Mouse (Mus musculus): ENCODE data around the gene Cybrd1.

Gene Cybrd1

DNA sequence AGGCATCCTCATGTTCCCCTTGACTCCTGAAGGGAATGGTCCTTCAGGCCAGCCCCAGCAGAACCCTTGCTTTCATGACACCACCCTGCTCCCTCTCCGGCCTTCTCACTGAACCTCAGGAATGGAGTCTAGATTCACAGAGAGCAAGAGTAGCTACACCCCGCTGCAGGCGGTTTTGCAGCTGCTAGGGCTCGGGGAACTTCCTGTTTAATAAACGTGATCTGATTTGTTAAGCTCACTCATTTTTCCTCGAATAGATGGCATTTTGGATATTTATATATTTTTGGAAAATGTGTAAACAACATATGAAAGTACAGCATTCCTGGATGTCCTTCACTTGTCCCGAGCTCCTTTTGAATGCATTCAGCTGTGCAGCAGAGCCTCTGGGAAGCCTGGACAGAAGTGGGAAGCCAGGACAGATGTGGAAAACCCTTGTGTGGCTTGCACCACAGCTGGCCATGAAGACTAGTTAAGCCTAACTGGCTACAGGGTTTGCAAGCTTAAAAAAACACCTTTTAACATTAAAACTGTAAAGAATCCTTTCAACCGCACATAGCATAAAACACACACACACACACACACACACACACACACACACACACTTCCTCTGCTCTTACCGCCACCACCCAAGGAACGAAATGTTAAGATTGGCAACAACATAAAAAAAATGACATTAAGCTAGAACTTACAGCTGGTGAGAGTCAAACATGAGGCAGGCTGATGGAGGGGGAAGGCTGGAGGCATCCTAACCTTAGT is 10.2 kb downstream of the Cybrd1 start:
- no peak for DNase-seq

DNA sequence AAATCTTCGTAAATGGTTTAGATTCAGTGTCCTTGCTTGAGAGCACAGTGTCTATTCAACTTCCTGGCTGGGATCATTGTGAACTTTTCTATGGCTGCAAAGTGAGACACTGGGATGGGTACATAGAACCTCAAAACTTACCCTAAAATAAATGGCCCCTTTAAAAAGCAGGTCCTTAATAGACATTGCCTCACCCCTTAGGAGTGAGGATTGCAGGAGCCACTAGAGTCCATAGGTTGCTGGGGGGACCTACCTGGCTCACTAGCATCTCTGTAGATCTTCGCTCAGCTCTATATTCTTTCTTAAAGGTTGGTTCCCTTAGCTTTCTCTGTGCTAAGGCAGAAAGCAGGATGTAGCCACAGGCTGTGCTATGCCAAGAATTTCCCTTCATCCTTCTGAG is 12.6 kb downstream of the Cybrd1 start:
- no peak for DNase-seq

DNA sequence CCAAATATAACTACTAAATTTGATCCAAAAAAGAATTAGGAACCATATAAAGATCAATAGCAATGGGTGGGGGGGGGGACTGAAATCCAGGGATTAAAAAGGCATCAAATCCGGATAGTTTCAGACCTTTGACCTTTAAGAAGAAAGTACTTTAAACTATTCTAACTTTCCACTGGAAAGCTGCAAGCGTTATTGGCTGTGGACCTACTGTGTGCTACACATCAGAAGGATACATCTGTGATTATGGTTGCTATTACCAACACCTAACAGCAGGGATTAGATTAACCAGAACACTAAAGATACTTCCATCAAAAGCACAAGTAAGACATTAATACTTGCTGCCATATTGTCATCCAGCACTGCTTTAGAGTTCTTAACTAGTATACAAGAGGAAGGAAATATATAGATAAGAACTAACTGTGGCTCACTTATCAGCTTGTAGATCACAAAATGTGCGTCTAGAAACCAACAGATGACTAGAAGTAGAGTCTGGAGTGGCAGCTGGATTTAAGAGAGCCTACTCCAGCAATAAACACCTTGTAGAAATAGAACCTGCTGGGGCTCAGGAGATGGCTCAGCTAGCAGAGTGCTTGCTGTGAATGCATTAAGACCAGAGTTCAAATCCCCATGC is 14.3 kb downstream of the Cybrd1 start:
- no peak for DNase-seq

DNA sequence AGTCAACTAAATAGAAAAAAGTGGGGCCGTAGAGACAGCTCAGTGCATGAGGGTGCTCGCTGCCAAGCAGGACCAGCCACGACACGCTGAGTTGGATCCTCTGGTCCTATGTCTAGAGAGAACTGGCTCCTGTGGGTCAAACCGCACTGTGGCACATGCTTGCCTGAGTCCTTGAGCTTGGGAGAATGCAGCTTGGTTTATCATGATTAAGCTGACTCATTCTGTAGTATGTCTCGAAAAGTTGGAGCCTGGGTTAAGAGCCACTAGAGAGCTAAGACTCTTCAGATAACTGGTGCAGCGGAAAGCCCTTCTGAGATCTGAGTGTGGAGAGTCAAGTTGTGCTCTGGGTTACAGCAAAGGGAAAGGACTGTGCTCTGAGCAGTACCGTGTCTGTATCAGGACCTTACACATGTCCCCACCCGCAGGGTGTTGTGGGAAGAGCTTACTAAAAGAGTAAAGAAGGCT is 16.4 kb downstream of the Cybrd1 start:
- no peak for DNase-seq

DNA sequence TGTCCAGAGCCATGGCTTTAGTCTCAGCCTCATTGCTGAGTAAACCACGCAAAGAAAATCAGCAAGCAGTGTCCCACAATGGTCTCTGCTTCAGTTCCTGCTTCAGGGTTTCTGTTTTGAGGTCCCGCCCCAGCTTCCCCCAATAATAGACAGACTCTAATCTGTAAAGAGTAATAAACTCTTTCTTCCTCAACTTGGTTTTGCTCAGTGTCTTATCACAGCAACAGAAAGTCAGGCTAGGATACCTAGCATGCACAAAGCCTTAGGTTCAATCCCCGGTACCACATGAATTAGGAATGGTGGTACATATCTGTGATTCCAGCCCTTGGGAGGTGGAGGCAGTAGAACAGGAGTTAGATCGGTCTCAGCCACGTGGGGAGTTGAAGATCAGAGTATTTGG is 17.1 kb downstream of the Cybrd1 start:
- no peak for DNase-seq

DNA sequence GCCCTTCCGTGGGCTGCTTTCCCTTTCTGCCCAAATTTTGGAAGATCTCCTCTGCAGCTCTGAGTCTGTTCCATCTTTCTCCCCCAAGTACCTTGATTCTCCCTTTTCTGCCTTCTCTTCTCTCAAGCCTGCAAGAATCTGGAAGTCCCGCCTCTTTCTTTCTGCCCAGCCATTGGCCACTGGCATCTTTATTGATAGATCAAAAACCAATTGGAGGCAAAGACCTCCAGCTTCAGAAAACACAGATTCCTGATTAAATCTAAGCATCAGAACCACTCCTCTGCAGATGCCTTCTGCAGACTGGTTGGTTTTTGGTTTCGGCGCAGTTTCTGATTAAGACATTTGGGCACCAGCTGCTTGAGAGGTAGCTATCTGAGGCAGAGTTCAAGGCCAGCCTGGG is 22.9 kb downstream of the Cybrd1 start:
- no peak for DNase-seq

DNA sequence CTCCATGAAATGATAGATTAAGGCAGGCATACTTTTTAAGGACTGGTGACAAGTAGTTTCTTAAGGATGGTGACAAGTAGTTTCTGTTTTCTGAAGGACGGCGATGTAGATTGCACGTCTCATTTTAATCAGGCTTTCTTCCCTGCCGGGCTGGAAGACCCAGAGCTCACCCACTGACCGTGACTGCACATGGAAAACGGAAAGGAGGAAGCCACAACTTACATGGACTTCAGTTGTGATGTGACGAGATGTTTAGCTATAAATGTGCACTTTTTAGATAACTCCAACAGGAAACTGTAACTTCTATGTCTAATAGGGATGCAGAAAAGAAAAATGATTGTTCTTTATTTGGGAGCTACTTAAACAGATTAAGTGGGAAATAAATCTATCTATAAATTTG is 24.7 kb downstream of the Cybrd1 start:
- no peak for DNase-seq

DNA sequence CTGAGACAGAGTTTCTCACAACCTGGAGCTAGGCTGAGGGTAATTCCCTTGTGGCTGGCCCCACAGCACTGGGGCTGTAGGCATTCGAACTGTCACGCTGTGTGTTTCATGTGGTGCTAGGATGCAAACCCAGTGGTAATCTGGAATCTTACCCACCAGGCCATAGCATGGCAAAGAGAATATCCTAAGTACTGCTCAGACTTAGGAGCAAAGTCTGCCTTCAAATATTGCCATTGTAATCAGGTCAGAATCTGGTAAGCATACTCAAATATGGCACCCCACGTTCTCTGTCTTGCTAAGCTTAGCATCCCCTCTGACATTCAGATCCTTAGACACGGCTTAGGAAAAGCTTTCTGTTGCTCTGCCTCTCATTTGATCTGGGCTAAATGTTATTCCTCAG is 28.1 kb downstream of the Cybrd1 start:
- no peak for DNase-seq

DNA sequence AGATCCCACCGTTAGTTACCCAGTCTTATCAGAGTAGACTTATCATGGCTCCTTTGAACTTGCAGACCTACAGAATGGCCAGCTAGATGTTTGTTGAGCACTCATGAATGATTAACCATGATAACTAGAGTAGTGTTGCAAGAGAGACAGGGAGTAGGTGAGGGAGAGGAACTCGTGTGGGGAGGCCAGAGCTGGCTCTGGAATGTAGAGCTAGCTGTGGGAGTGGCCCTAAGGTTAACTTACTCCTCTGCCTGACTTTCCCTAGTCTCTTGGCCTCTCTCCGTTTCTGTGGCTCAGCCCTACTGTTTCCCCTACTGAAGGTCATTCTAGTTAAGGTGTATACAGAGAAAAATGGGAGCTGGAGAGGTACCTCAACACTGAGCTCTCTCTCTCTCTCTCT is 28.5 kb downstream of the Cybrd1 start:
- DNase-seq, result no peak

DNA sequence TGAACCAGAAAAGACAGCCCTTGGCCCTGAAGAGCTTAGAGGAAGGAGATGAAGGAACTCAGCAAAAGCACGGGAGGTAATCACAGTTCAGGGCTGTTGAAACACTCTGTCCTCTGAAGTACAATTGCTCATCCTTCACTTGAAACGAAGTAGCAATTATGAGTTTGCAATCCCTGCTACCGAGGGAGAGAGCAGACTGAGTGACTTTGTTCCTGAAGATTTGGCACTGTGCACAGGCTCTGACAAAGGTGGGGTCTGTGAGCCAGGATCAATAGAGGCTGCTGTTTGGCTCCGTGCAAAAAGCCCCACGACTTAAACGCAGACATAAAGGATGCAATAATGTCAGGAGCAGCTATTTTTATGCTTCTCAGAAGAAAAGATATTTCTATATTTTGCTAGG is 30.1 kb downstream of the Cybrd1 start:
- no peak for DNase-seq

DNA sequence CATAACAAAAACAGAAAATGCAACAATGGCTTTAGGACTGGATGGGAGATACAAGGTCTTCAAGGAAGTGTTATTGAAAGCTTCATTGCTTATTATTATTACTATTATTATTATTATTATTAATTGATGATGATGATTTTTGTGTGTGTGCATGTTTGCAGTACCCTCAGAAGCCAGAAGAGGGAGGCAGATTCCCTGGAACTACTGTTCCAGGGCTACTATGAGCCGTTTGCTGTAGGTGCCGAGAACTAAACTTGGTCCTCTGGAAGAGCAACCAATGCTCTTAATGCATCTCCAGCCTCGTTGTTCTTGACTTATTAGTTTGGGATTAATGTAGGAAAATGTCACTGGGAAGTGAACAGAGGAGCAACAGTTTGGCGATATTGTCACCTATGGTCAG is 34.4 kb downstream of the Cybrd1 start:
- DNase-seq, result no peak

DNA sequence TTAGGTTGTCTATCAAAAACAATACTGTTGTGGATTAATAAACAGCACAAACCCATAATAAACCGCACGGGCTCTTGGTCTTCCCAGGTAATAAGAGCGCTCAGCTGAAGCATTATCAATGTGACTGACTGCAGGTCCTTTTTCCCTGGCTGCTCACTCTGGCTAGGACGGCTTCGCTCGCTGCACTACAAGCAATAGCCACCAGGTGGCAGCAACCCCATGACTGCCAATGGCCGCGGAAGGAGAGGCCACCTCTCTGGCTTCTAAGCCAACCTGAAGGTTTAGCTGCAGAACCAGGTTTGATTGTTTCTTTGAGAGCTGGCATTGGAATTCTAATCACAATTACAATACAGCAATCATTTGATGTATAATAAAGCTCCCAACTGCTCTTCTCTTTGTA is 37.8 kb downstream of the Cybrd1 start:
- DNase-seq, result peak; percentile 83

DNA sequence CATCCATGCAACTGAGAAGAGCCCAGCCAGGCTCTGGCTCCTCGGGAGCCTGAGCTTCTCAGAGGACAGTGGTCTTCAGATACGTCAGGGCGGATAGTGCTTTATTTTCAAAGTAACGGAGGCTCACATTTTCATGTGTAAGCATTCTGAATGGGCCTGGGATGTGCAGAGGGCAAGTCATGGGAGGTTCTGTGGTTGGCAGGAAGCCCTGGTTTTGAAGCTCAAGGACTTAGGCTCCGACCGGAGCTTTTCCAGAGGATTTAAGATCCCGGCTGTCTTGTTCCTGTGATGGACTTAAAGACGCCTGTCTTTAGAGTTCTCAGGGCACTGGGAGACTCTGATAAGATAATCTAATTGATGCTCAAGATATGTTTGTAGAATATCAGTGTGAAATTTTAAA is 38.7 kb downstream of the Cybrd1 start:
- DNase-seq, result no peak

DNA sequence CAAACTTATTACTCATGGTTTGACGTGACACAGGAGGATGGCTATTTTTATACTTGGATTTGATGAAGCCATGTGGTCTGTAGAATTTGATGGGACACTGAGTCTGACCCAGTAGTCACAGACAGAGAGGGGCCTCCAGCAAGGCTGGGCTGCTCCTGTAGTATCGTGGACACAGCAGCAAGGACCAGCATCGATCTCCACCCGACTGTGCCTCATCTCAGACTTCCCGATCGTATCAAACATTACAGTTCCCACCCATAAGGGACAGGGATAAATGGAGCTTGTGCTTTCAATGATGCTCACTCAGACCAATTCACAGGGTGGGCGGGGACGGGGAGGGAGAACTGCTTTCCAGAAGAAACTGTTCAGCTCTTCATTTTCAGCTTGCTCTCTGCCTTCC is 40.2 kb downstream of the Cybrd1 start:
- DNase-seq, result no peak

DNA sequence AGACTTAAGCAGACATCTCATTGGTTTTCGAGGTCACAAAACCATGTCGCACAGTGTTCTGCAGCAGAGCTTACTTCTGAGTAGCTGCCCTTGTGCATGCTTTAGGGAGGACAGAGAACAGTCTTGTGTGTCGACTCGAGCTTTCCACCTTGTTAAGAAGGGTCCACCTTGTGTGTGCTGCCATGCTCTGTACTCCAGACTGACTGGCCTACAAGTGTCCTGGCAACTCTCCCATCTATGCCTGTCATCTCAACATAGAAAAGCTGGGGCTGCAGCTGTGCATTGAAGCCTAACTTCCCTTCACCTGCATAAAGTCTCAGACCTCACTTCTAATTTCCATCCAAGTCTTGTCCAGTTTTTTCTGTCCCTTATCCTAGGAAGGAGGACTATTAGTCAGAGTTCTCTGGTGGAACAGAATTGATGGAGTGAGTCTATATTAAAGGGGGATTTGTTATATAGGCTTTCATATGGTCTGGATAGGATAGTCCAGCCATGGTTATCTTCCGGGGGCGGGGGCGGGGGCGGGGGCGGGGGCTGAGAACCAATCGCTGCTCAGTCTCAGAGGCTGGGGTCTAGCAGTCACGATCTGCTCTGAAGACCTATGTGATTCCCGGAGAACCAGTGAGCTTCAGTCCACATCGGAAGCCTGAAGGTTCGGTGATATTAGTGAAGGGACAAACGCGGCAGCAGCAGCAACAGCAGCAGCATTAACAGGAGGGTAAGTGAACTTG is 42.0 kb downstream of the Cybrd1 start:
- DNase-seq, result no peak

DNA sequence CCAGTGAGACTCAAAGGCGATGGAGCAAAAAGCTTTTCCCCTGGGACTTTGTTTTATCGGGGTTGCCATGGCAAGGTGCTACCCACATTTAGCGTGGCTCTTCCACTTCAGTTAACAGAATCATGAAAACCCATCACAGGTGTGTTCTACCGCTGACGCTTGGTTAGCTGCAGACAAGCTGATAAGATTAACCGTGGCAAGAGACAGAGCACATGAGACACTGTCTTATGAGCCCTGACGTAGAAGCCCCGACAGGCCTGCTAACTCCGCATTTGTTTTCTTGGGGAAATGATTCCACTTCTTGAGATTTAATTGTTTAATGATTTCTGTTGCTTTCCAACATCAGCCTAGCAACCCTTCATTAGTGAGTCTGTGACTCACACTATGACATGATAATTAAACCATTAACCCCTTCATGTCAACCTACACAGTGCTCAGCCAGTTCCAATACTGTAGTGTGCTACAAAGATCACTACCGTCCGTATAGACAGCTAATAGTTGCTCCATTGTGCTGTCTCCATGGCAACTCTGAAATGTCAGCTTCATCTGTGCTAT is 42.7 kb downstream of the Cybrd1 start:
- peak; percentile 18 for DNase-seq

DNA sequence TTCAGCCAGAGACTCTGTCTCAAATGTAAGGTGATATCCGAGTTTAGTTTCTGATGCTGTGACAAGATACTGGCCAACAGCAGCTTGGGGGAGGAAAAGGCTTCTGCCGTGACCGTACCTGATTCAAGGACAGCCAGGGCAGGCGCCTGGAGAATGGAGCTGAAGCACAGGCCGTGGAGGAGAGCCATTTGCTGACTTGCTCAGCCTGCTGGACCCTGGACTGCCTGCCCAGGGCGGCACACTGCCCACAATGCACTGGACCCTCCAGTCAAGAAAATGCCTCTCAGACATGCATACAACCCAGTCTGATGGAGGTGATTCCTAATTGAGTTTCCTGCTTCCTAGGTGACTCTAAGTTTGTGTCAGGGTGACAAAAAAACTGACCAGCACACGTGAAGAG is 43.8 kb downstream of the Cybrd1 start:
- no peak for DNase-seq

DNA sequence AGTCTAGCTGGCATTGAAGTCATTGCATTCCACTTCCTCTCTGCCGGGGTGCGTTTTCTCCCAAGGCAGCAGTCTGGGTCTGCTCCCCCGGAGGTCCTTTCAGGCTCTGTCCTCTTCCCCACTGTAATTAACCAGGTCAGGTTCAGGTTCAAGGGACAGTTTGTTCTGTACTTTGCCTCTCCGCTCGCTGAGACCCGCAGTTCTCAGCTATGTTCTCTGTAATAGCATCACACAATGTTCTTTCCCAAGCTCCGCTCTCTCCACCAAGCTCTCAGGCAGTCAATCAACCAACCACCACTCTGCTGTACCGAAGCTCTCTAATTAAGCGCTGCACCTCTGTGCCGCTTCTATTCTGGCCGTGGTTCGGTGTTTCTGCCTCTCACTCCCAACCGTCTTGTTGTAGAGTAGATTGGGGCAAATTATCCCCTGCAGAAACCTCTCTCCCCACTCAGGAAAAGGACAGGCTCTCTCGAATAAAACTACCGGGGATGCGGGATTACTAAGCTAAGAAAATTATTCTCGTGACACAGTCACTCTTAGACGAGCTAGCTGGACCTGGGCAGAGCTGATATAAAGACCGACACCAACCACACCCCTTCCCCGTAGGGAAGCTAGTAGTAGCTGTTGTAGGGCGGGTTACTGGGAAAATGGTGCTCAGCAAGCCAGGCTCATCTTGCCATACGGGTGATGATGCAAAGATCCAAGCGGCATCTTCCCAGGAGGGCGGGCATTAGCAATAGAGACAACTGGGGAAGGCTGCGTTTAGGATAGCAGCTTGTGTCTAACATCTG is 45.3 kb downstream of the Cybrd1 start:
- DNase-seq, result no peak

DNA sequence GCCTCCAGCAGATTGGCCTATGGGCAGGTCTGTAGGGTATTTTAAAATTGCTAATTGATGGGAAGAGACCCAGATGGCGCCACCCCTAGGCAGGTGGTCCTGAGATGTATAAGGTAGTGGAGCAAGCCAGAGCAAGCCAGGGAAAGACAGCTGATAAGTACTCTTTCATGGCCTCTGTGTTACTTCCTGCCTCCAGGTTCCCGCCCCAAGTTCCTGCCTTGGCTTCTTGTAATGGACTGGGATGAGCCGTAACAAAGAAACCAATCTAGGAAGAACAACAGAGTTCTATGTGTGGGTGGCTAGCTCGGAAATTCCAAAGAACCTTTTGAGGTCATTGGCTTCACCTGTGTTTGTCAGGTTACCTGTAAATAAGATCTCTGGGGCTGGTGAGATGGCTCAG is 49.5 kb downstream of the Cybrd1 start:
- no peak for DNase-seq

DNA sequence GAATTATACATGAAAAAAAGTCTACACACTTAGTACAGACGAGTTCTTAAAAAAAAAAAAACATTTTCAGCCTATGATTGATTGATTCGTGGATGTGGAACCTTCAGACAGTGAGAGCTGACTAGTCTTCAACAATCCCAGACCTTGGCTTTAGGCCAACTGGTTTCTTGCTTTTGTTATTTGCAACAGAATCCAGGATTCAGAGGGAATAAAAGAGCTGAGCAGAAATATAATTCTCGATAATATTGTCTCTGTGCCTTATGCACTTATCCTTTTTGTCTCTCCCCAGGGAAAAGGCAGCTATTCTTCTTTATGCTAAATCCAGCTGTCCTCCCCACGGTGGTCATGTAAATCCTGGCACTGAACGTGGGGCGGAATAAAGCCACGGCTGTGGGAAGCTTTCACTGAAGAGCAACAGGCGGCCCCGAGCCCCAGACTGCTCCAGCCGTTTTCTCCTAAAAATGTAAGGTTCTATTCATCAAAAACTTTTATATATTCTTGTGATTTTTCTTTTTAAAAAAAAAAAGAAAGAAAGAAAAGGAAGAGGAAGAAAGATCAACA is 50.8 kb downstream of the Cybrd1 start:
- DNase-seq, result peak; percentile 13

DNA sequence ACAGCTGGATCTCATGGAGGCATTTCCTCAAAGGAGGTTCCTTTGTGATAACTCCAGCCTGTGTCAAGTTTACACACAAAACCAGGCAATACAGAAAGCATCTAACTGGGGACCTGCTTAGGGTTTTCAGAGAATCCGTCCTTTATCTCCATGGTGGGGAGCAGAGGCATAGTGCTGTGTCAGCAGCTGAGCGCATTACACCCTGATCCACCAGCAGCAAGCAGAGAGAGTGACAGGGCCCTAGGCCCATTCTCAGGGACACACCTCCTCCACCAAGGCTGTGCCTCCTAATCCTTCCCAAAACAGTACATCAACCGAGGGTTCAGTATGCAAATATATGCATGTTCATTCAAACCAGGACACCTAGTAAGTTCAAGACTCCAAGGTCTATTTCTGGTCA is 55.3 kb downstream of the Cybrd1 start:
- DNase-seq, result no peak

Measured in embryo, embryonic 11 days (tissue).